Mouse (Mus musculus): ENCODE data around the gene Rspo3. TPM values are rescaled to one million over a fixed set of nuclear protein-coding genes. Genes with fewer than 3 reads are reported as not detected.

Gene Rspo3
- polyA plus RNA-seq, 1 experiment, result 0.07 TPM

- Histone ChIP-seq H3K4me3 (ENCODE audit: control insufficient read depth, insufficient read depth, low read length) (no peak overlapping the region), H3K27me3 (ENCODE audit: control insufficient read depth, insufficient read depth, low read length) (no peaks in the 10 kb centered on the region), H3K27ac (ENCODE audit: control insufficient read depth, insufficient read depth, low read length) (no peak overlapping the region), H3K4me1 (replicated peaks; ENCODE audit: control insufficient read depth, insufficient read depth, low read length) (no peaks in the 10 kb centered on the region), H3K36me3 (ENCODE audit: control insufficient read depth, insufficient read depth, low read length) (no peaks in the 10 kb centered on the region)
- TF ChIP-seq CTCF (IDR thresholded peaks at IDR 0.05; ENCODE audit: borderline replicate concordance, control insufficient read depth, extremely low read depth, insufficient read depth, low read length, poor library complexity) (no peak), POLR2A (IDR thresholded peaks at IDR 0.05; ENCODE audit: control insufficient read depth, extremely low read depth, insufficient read depth, low read length, poor library complexity) (no peak)
- 77% methylated on average over 2 of the region's 2 CpGs for WGBS
- DNase-seq, result no peak
Observed at GRCm38 (mm10) chr10:29459632-29460031, 76.0 kb downstream of the Rspo3 start.

GRCm38 (mm10) chr10:29445076-29445475, 90.6 kb downstream of the Rspo3 start:
- TF ChIP-seq POLR2A (IDR thresholded peaks at IDR 0.05; ENCODE audit: control insufficient read depth, extremely low read depth, insufficient read depth, low read length, poor library complexity), result no peak
- TF ChIP-seq CTCF (IDR thresholded peaks at IDR 0.05; ENCODE audit: borderline replicate concordance, control insufficient read depth, extremely low read depth, insufficient read depth, low read length, poor library complexity), result no peak
- no peaks in the 10 kb centered on the region for H3K27me3 ChIP-seq (ENCODE audit: control insufficient read depth, insufficient read depth, low read length)
- no peaks in the 10 kb centered on the region for H3K36me3 ChIP-seq (ENCODE audit: control insufficient read depth, insufficient read depth, low read length)
- H3K27ac ChIP-seq (ENCODE audit: control insufficient read depth, insufficient read depth, low read length), result no peak overlapping the region
- no peak overlapping the region for H3K4me3 ChIP-seq (ENCODE audit: control insufficient read depth, insufficient read depth, low read length)
- no peaks in the 10 kb centered on the region for H3K4me1 ChIP-seq (replicated peaks; ENCODE audit: control insufficient read depth, insufficient read depth, low read length)
- DNase-seq, result no peak
- 38% methylated on average over 3 of the region's 3 CpGs for WGBS

DNA sequence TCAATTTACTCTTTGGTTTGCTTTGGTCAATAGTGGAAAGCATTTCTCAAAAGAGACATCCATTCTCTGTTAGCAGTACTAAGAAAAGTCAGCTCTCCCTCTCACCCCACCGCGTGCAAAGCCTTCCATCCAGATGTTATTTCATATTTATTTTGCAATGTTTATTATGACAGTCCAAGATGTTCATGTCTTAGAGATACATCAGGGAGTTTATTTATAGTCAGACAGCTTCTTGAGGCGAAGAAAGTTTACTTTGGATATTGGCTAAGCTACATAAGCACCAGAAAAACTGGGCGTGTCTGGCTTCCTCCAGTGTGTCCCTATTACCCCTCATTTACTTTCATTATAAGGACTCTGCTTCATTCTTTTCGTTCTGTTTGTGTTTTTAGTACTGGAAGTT, 94.4 kb downstream of the Rspo3 start:
- Histone ChIP-seq H3K4me1 (replicated peaks; ENCODE audit: control insufficient read depth, insufficient read depth, low read length) (no peaks in the 10 kb centered on the region), H3K27me3 (ENCODE audit: control insufficient read depth, insufficient read depth, low read length) (no peaks in the 10 kb centered on the region), H3K36me3 (ENCODE audit: control insufficient read depth, insufficient read depth, low read length) (no peaks in the 10 kb centered on the region), H3K4me3 (ENCODE audit: control insufficient read depth, insufficient read depth, low read length) (no peak overlapping the region), H3K27ac (ENCODE audit: control insufficient read depth, insufficient read depth, low read length) (no peak overlapping the region)
- WGBS, result 85% methylated on average over 5 of the region's 5 CpGs
- no peak for TF ChIP-seq POLR2A (IDR thresholded peaks at IDR 0.05; ENCODE audit: control insufficient read depth, extremely low read depth, insufficient read depth, low read length, poor library complexity)
- TF ChIP-seq CTCF (IDR thresholded peaks at IDR 0.05; ENCODE audit: borderline replicate concordance, control insufficient read depth, extremely low read depth, insufficient read depth, low read length, poor library complexity), result no peak
- DNase-seq, result no peak

GRCm38 (mm10) chr10:29432935-29433453, 102.7 kb downstream of the Rspo3 start:
- 90% methylated on average over 1 of the region's 1 CpGs for WGBS
- DNase-seq, result no peak

DNA sequence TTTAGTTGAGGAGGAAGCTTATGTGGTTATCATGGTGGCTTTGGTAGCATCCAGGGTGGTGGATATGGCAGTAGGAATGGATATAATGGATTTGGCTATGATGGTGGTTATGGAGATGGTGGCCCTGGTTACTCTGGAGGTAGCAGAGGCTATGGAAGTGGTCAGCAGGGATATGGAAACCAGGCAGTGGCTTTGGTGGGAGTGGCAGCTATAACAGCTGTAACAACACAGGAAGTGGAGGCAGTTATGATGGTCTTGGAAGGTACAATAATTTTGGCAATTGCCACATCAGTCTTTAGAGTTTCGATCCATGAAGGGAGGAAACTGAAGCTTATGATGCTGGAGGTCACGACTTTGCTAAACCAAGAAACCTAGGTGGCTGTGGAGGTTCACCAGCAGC, 109.0 kb downstream of the Rspo3 start:
- no peak for DNase-seq
- H3K36me3 ChIP-seq (ENCODE audit: control insufficient read depth, insufficient read depth, low read length), result no peaks in the 10 kb centered on the region

More at GRCm38 (mm10) chr10:29432935-29433453, 102.7 kb downstream of the Rspo3 start:
- Histone ChIP-seq H3K4me1 (replicated peaks; ENCODE audit: control insufficient read depth, insufficient read depth, low read length) (no peaks in the 10 kb centered on the region), H3K4me3 (ENCODE audit: control insufficient read depth, insufficient read depth, low read length) (no peak overlapping the region), H3K36me3 (ENCODE audit: control insufficient read depth, insufficient read depth, low read length) (no peaks in the 10 kb centered on the region), H3K27ac (ENCODE audit: control insufficient read depth, insufficient read depth, low read length) (no peak overlapping the region), H3K27me3 (ENCODE audit: control insufficient read depth, insufficient read depth, low read length) (no peaks in the 10 kb centered on the region)
- TF ChIP-seq CTCF (IDR thresholded peaks at IDR 0.05; ENCODE audit: borderline replicate concordance, control insufficient read depth, extremely low read depth, insufficient read depth, low read length, poor library complexity) (no peak), POLR2A (IDR thresholded peaks at IDR 0.05; ENCODE audit: control insufficient read depth, extremely low read depth, insufficient read depth, low read length, poor library complexity) (no peak)

GRCm38 (mm10) chr10:29424571-29424970, 111.1 kb downstream of the Rspo3 start:
- TF ChIP-seq CTCF (IDR thresholded peaks at IDR 0.05; ENCODE audit: borderline replicate concordance, control insufficient read depth, extremely low read depth, insufficient read depth, low read length, poor library complexity) (no peak), POLR2A (IDR thresholded peaks at IDR 0.05; ENCODE audit: control insufficient read depth, extremely low read depth, insufficient read depth, low read length, poor library complexity) (no peak)
- WGBS, result 89% methylated on average over 2 of the region's 2 CpGs

More for the DNA sequence above, 109.0 kb downstream of the Rspo3 start:
- Histone ChIP-seq H3K4me1 (replicated peaks; ENCODE audit: control insufficient read depth, insufficient read depth, low read length) (no peaks in the 10 kb centered on the region), H3K27ac (ENCODE audit: control insufficient read depth, insufficient read depth, low read length) (no peak overlapping the region), H3K4me3 (ENCODE audit: control insufficient read depth, insufficient read depth, low read length) (no peak overlapping the region), H3K27me3 (ENCODE audit: control insufficient read depth, insufficient read depth, low read length) (no peaks in the 10 kb centered on the region)
- TF ChIP-seq POLR2A (IDR thresholded peaks at IDR 0.05; ENCODE audit: control insufficient read depth, extremely low read depth, insufficient read depth, low read length, poor library complexity), result no peak
- no peak for TF ChIP-seq CTCF (IDR thresholded peaks at IDR 0.05; ENCODE audit: borderline replicate concordance, control insufficient read depth, extremely low read depth, insufficient read depth, low read length, poor library complexity)
- 91% methylated on average over 2 of the region's 2 CpGs for WGBS

GRCm38 (mm10) chr10:29414361-29414760, 121.3 kb downstream of the Rspo3 start:
- Histone ChIP-seq H3K27me3 (ENCODE audit: control insufficient read depth, insufficient read depth, low read length) (no peaks in the 10 kb centered on the region), H3K36me3 (ENCODE audit: control insufficient read depth, insufficient read depth, low read length) (no peaks in the 10 kb centered on the region), H3K27ac (ENCODE audit: control insufficient read depth, insufficient read depth, low read length) (no peak overlapping the region), H3K4me3 (ENCODE audit: control insufficient read depth, insufficient read depth, low read length) (no peak overlapping the region), H3K4me1 (replicated peaks; ENCODE audit: control insufficient read depth, insufficient read depth, low read length) (no peaks in the 10 kb centered on the region)
- no peak for DNase-seq
- no peak for TF ChIP-seq CTCF (IDR thresholded peaks at IDR 0.05; ENCODE audit: borderline replicate concordance, control insufficient read depth, extremely low read depth, insufficient read depth, low read length, poor library complexity)
- WGBS, result 73% methylated on average over 2 of the region's 2 CpGs

More at GRCm38 (mm10) chr10:29424571-29424970, 111.1 kb downstream of the Rspo3 start:
- no peak for DNase-seq
- no peaks in the 10 kb centered on the region for H3K36me3 ChIP-seq (ENCODE audit: control insufficient read depth, insufficient read depth, low read length)
- H3K27ac ChIP-seq (ENCODE audit: control insufficient read depth, insufficient read depth, low read length), result no peak overlapping the region
- no peaks in the 10 kb centered on the region for H3K27me3 ChIP-seq (ENCODE audit: control insufficient read depth, insufficient read depth, low read length)
- H3K4me1 ChIP-seq (replicated peaks; ENCODE audit: control insufficient read depth, insufficient read depth, low read length), result no peaks in the 10 kb centered on the region
- no peak overlapping the region for H3K4me3 ChIP-seq (ENCODE audit: control insufficient read depth, insufficient read depth, low read length)

Data from thymus, adult 2 months (tissue).